Mouse (Mus musculus) spleen, embryonic (tissue): Measurements from ENCODE around the gene Madd.

ENCODE experiments used
- CTCF ChIA-PET: fragments of 350-600 bp; sonication (Branson Sonifier 250); formaldehyde crosslinking; loops from one replicate; lab custom pipeline; 2022; lab: Charles Lee

Gene Madd

DNA sequence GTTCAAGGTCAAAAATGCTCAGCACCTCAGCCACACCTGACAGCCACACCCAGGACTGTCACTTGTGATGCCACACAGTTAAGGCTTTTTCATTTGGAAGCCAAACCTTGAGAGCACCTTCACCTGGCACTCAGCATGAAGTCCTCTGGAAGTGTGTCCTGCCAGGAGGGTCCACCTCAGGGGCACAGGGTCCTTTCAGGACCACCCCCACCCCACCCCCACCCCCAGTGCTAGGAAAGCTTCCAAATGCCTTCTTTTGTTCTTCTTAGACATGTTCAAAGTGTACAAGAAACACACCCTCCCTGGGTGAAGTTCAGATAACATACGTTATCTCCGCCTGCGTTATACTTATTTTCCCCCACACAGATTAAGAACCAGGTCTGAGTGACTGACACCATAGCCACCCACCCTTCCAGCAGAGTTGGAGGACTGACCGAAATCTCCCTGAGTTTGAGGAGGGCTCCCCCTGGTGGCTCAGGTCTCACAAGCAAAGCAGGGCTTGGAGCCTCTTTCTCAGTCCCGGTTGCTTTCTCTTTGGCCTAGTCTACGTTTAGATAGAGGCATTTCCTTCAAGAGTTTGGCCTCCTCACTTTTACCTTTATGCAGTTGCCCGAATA is 82.4 kb downstream of the Madd start:
- CTCF ChIA-PET, result no interaction called here

DNA sequence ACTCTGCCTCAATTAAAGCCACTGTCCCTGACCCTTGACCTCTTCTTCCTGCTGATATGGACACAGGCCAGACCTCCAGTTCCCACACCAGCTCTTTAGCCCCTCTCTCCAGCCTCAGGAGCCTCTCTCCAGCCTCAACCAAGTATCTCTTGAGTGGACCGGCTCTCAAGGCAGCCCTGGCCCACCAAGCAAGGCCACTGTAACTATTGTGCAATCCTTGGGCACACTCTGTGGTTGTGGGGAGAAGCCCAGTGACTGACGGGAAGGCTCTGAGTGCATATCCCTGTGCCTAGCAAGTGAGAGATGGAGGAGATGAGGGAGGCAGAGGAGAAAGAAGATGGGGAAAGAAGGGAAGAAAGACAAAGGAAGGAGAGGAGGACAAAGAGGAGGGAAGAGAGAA is 85.5 kb downstream of the Madd start:
- CTCF ChIA-PET, result no interaction called here

DNA sequence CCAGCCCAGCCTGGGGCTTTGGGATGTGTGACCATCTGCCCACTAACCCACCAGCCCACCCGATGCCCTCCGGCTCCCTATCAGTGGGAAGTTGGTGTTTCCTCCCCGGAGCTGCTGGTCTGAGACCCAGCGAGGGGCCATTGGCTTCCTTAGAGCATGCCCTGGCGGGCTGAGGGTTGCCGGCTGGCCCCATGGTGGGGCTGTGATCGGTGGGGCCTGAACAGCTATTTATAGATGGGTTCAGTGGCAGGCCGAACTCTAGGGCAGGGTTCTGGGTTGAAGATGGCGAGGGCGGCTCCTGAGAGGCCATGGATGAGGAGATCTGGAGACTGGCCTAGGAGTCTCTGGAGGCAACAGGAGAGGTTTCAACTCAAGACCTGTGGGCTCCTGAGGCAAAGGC is 86.6 kb downstream of the Madd start:
- CTCF ChIA-PET, result interaction anchor here (1.1 to 1.4 kb wide), 2 partner anchors 13 to 26 kb away, joined by 3 to 5 read pairs; partner anchors contain the start of gene Slc39a13

DNA sequence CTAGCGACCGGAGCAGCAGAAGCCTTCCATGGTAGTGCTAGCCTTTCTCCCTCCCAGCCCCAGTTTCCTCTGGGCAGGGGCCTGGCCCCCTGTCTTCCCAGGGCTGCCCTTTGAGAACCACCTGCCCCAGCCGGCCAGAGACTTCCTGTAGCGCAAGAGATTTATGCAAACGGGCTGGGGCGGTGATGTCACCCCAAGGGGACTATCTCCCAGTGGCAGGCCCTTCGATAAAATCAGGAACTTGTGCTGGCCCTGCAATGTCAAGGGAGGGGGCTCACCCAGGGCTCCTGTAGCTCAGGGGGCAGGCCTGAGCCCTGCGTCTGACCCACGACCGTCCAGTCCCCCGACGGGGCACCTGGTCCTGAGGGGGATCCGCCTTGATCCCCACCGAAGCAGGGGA is 87.1 kb downstream of the Madd start:
- CTCF ChIA-PET, result interaction anchor here (1.4 kb wide), 1 partner anchor 26 kb away, joined by 5 read pairs; the partner anchor contains the start of gene Slc39a13

DNA sequence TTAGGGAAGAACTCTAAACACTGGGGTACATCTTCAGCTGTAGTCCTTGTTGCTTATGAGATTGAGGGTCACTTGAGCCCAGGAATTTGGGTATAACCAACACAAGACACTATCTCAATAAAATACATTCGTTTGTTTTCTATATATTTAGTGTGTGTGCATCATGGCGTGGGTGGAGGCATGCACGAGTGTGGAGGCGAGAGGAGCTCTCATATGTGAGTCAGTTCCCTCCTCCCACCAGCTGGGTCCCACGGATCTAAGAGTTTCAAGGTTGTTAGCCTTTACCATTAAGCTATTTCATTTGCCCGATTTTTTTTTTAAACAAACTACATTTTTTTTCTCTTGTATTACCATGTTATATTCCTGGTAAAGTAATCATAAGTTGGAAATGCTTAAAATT is 92.8 kb downstream of the Madd start:
- CTCF ChIA-PET, result interaction anchor here (1.4 kb wide), 1 partner anchor 10 kb away, joined by 7 read pairs; no protein-coding TSS in a partner anchor

DNA sequence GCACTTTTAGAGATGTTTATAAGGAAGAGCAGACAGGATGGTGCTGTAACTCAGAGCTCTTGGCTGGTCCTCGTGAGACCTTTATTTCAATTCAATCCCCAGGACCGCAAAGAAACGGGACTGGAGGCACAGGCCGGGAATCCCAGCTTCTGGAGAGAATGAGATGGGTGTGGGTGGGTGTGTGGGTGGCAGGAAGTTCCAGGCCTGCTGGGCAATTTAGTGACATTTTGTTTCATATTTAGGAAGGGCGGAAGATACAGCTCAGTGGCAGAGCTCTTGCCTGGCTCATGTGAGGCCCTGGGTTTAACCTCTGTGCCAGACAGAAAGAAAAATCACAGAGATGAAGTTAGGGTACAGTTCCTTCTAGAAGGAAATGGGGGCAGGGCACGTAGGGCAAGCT is 93.4 kb downstream of the Madd start:
- CTCF ChIA-PET, result interaction anchor here (1.4 kb wide), 1 partner anchor 9 kb away, joined by 7 read pairs; no protein-coding TSS in a partner anchor

DNA sequence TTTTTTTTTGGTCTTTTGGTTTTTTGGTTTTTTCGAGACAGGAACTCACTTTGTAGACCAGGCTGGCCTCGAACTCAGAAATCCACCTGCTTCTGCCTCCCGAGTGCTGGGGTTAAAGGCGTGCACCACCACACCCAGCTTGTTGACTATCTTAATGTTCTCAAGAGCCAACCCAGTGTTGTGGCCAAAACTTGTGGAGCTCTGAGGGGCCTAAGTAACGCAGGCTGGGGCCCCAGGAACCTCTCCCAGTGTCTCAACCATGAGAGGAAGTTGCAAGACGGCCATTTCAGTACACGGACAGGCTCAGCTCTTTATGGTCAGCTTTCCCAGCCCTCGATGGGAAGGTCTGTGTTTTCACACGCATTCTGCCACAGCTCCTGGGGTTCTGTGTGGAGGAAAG is 94.7 kb downstream of the Madd start:
- CTCF ChIA-PET, result no interaction called here

DNA sequence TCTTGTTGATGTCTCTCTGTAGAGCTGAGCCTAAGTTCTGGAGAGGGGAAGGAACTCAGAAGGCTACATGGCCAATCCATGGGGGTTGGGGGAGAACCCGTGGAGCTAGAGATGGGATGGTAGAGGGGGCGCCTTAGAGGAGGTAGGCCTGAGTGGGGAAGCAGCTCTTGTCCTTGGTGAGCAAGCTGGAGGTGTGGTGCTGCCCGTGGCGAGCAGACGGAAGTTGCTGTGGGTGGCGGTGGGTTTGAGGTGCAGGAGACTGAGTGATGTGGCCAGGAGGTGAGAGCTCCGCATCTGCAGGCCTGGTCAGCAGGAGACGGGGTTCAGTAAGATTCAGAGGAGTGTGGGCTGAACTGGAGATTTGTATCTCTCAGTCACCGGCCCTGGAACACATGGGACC is 96.2 kb downstream of the Madd start:
- CTCF ChIA-PET, result interaction anchor here (0.7 kb wide), 2 partner anchors 62 to 86 kb away, joined by 4 to 6 read pairs; no protein-coding TSS in a partner anchor
